Mouse (Mus musculus) midbrain, embryonic 14.5 days (tissue): ENCODE measurements at regions not wholly inside any gene's neighbourhood (a gene's known extent, or its start where the extent isn't known, plus 50 kb on each side); places are given as distances from the start of the nearest gene placed in this dataset.

ENCODE experiments used
- ATAC-seq: fragments of 200-750 bp; cut with Nextera tagmentation; 2 replicates; pipeline ENCODE4 v1.8.0; 2017; ENCODE audit warnings: moderate number of reproducible peaks, moderate library complexity; ENCODE audit not compliant: low FRiP score, low TSS enrichment
- DNase-seq: peaks from one replicate; pipeline ENCODE4 v3.0.0-alpha.2; 2015
- H3K27ac ChIP-seq: fragments of 300-500 bp; sonication (generic); replicated peaks from 2 replicates; pipeline ENCODE4 v1.5.1; 2014; ENCODE audit warnings: mild to moderate bottlenecking, low read depth, low read length, moderate library complexity
- H3K27me3 ChIP-seq: fragments of 300-500 bp; sonication (generic); 2 replicates; pipeline ENCODE4 v1.6.1; 2014; ENCODE audit warnings: low read length, control low read depth, mixed read lengths; ENCODE audit not compliant: control insufficient read depth, insufficient read depth
- H3K36me3 ChIP-seq: fragments of 300-500 bp; sonication (generic); 2 replicates; pipeline ENCODE4 v1.6.1; 2014; ENCODE audit warnings: low read length, control low read depth; ENCODE audit not compliant: control insufficient read depth, insufficient read depth
- H3K4me1 ChIP-seq: fragments of 300-500 bp; sonication (generic); 2 replicates; pipeline ENCODE4 v1.6.1; 2014; ENCODE audit warnings: mild to moderate bottlenecking, antibody characterized with exemption, low read length, control low read depth; ENCODE audit not compliant: control insufficient read depth, insufficient read depth
- H3K4me2 ChIP-seq: fragments of 300-500 bp; sonication (generic); 2 replicates; pipeline ENCODE4 v1.6.1; 2014; ENCODE audit warnings: mild to moderate bottlenecking, low read length, moderate library complexity
- H3K4me3 ChIP-seq: fragments of 300-500 bp; sonication (generic); replicated peaks from 2 replicates; pipeline ENCODE4 v1.5.1; 2014; ENCODE audit warnings: low read depth, low read length
- H3K9ac ChIP-seq: fragments of 300-500 bp; sonication (generic); replicated peaks from 2 replicates; pipeline ENCODE4 v1.6.1; 2014; ENCODE audit warnings: mild to moderate bottlenecking, low read length, moderate library complexity
- H3K9me3 ChIP-seq: fragments of 300-500 bp; sonication (generic); 2 replicates; pipeline ENCODE4 v1.6.1; 2016; ENCODE audit warnings: low read length, control low read depth, mixed read lengths; ENCODE audit not compliant: control insufficient read depth
- WGBS: fragments of 180-500 bp; shearing (Covaris S2); extraction: QIAGEN DNeasy Blood & Tissue Kit; methylation state at CpG from one replicate; pipeline ENCODE4 v1.1.7; 2014; 5-methylcytosine and 5-hydroxymethylcytosine counted together

GRCm38 (mm10) chr16:84653873-84654272 is 81.7 kb downstream of the Mrpl39 start:
- Histone ChIP-seq H3K9ac (no peak overlapping the region), H3K9me3 (no peaks in the 10 kb centered on the region), H3K27ac (no peak overlapping the region), H3K4me3 (no peak overlapping the region), H3K36me3 (no peaks in the 10 kb centered on the region), H3K4me1 (no peaks in the 10 kb centered on the region), H3K27me3 (no peaks in the 10 kb centered on the region), H3K4me2 (no peak overlapping the region)
- WGBS = 90% methylated on average over 1 of the region's 1 CpGs
- ATAC-seq (no peak), DNase-seq (no peak)

- Histone ChIP-seq H3K9ac (no peak overlapping the region), H3K4me1 (no peaks in the 10 kb centered on the region), H3K27me3 (no peaks in the 10 kb centered on the region), H3K9me3 (no peaks in the 10 kb centered on the region), H3K4me2 (no peak overlapping the region), H3K36me3 (no peaks in the 10 kb centered on the region), H3K4me3 (no peak overlapping the region), H3K27ac (no peak overlapping the region)
- no peak for ATAC-seq
- DNase-seq = no peak
- 77% methylated on average over 3 of the region's 3 CpGs for WGBS
Observed at GRCm38 (mm10) chr16:84661879-84662278, 73.7 kb downstream of the Mrpl39 start.

GRCm38 (mm10) chr16:84663581-84663980 is 72.0 kb downstream of the Mrpl39 start:
- H3K9me3 ChIP-seq = no peaks in the 10 kb centered on the region
- no peaks in the 10 kb centered on the region for H3K27me3 ChIP-seq
- no peak overlapping the region for H3K4me3 ChIP-seq
- no peak overlapping the region for H3K27ac ChIP-seq
- H3K9ac ChIP-seq = no peak overlapping the region
- no peaks in the 10 kb centered on the region for H3K4me1 ChIP-seq
- DNase-seq = no peak
- no peak overlapping the region for H3K4me2 ChIP-seq
- ATAC-seq = no peak
- WGBS = 93% methylated on average over 4 of the region's 4 CpGs
- H3K36me3 ChIP-seq = no peaks in the 10 kb centered on the region
